Mouse (Mus musculus): Measurements from ENCODE around the gene Pim2. TPM values are rescaled to one million over a fixed set of nuclear protein-coding genes. Genes with fewer than 3 reads are reported as not detected.

The Pim2 gene
- polyA plus RNA-seq (2012; rRNA removed): 53.6 and 54.6 TPM in 2 replicates

- Histone ChIP-seq H3K36me3 (ENCODE audit: control insufficient read depth, insufficient read depth, low read length) (peaks cover 10% of the 10 kb centered on the region; the same call in 1 of the 2 replicates), H3K27ac (ENCODE audit: control insufficient read depth, insufficient read depth, low read length) (no peak within 1 kb of the TSS), H3K4me1 (replicated peaks; ENCODE audit: control insufficient read depth, insufficient read depth, low read length) (peaks cover 13% of the 10 kb centered on the region), H3K4me3 (ENCODE audit: control insufficient read depth, insufficient read depth, low read length) (peak within 1 kb of the TSS; percentile 78), H3K27me3 (ENCODE audit: control insufficient read depth, insufficient read depth, low read length) (no peaks in the 10 kb centered on the region)
- 1% methylated on average over 31 of the region's 38 CpGs for WGBS
- TF ChIP-seq CTCF (IDR thresholded peaks at IDR 0.05; ENCODE audit: borderline replicate concordance, control insufficient read depth, extremely low read depth, insufficient read depth, low read length, poor library complexity): no peak
- peak; percentile 72 for TF ChIP-seq POLR2A (IDR thresholded peaks at IDR 0.05; ENCODE audit: control insufficient read depth, extremely low read depth, insufficient read depth, low read length, poor library complexity)
- DNase-seq: peak; percentile 86
Observed at GRCm38 (mm10) chrX:7878007-7878419, at the start of gene Pim2. Pim2 (plus strand) TSS chrX:7878262.

GRCm38 (mm10) chrX:7837146-7837545 is 40.9 kb upstream of the Pim2 start:
- no peaks in the 10 kb centered on the region for H3K4me1 ChIP-seq (replicated peaks; ENCODE audit: control insufficient read depth, insufficient read depth, low read length)
- H3K36me3 ChIP-seq (ENCODE audit: control insufficient read depth, insufficient read depth, low read length): no peaks in the 10 kb centered on the region
- no peak overlapping the region for H3K4me3 ChIP-seq (ENCODE audit: control insufficient read depth, insufficient read depth, low read length)
- 92% methylated on average over 1 of the region's 1 CpGs for WGBS
- no peaks in the 10 kb centered on the region for H3K27me3 ChIP-seq (ENCODE audit: control insufficient read depth, insufficient read depth, low read length)
- DNase-seq: no peak
- H3K27ac ChIP-seq (ENCODE audit: control insufficient read depth, insufficient read depth, low read length): no peak overlapping the region
- no peak for TF ChIP-seq POLR2A (IDR thresholded peaks at IDR 0.05; ENCODE audit: control insufficient read depth, extremely low read depth, insufficient read depth, low read length, poor library complexity)
- TF ChIP-seq CTCF (IDR thresholded peaks at IDR 0.05; ENCODE audit: borderline replicate concordance, control insufficient read depth, extremely low read depth, insufficient read depth, low read length, poor library complexity): no peak

GRCm38 (mm10) chrX:7840842-7841162 is 37.3 kb upstream of the Pim2 start:
- Histone ChIP-seq H3K27me3 (ENCODE audit: control insufficient read depth, insufficient read depth, low read length) (no peaks in the 10 kb centered on the region), H3K36me3 (ENCODE audit: control insufficient read depth, insufficient read depth, low read length) (no peaks in the 10 kb centered on the region), H3K4me1 (replicated peaks; ENCODE audit: control insufficient read depth, insufficient read depth, low read length) (0 out of 2 replicates have a peak, but pooled peaks cover 8% of the 10 kb centered on the region), H3K27ac (ENCODE audit: control insufficient read depth, insufficient read depth, low read length) (no peak overlapping the region), H3K4me3 (ENCODE audit: control insufficient read depth, insufficient read depth, low read length) (no peak overlapping the region)
- TF ChIP-seq POLR2A (IDR thresholded peaks at IDR 0.05; ENCODE audit: control insufficient read depth, extremely low read depth, insufficient read depth, low read length, poor library complexity): no peak
- no peak for TF ChIP-seq CTCF (IDR thresholded peaks at IDR 0.05; ENCODE audit: borderline replicate concordance, control insufficient read depth, extremely low read depth, insufficient read depth, low read length, poor library complexity)
- 2% methylated on average over 7 of the region's 7 CpGs for WGBS
- DNase-seq: no peak

- Histone ChIP-seq H3K4me3 (ENCODE audit: control insufficient read depth, insufficient read depth, low read length) (peak within 1 kb of the TSS; percentile 96), H3K36me3 (ENCODE audit: control insufficient read depth, insufficient read depth, low read length) (no peaks in the 10 kb centered on the region), H3K4me1 (replicated peaks; ENCODE audit: control insufficient read depth, insufficient read depth, low read length) (0 out of 2 replicates have a peak, but pooled peaks cover 8% of the 10 kb centered on the region), H3K27me3 (ENCODE audit: control insufficient read depth, insufficient read depth, low read length) (no peaks in the 10 kb centered on the region), H3K27ac (ENCODE audit: control insufficient read depth, insufficient read depth, low read length) (peak within 1 kb of the TSS; percentile 89)
- TF ChIP-seq POLR2A (IDR thresholded peaks at IDR 0.05; ENCODE audit: control insufficient read depth, extremely low read depth, insufficient read depth, low read length, poor library complexity) (0 out of 2 replicates have a peak, but pooled peaks have one; percentile 34), CTCF (IDR thresholded peaks at IDR 0.05; ENCODE audit: borderline replicate concordance, control insufficient read depth, extremely low read depth, insufficient read depth, low read length, poor library complexity) (no peak)
- whole genome bisulfite sequencing: 2% methylated on average over 66 of the region's 74 CpGs
- DNase-seq: peak; percentile 93
Observed at GRCm38 (mm10) chrX:7841163-7842162, 36.6 kb upstream of the Pim2 start, which contains the start of gene Otud5. Otud5 (plus strand) TSS chrX:7841364.

GRCm38 (mm10) chrX:7842318-7842717 is 35.7 kb upstream of the Pim2 start:
- Histone ChIP-seq H3K36me3 (ENCODE audit: control insufficient read depth, insufficient read depth, low read length) (no peaks in the 10 kb centered on the region), H3K27me3 (ENCODE audit: control insufficient read depth, insufficient read depth, low read length) (no peaks in the 10 kb centered on the region), H3K27ac (ENCODE audit: control insufficient read depth, insufficient read depth, low read length) (no peak overlapping the region; the same call in 1 of the 2 replicates), H3K4me3 (ENCODE audit: control insufficient read depth, insufficient read depth, low read length) (peak overlapping the region; percentile 96), H3K4me1 (replicated peaks; ENCODE audit: control insufficient read depth, insufficient read depth, low read length) (0 out of 2 replicates have a peak, but pooled peaks cover 8% of the 10 kb centered on the region)
- 3% methylated on average over 36 of the region's 42 CpGs for WGBS
- DNase-seq: peak; percentile 19
- TF ChIP-seq POLR2A (IDR thresholded peaks at IDR 0.05; ENCODE audit: control insufficient read depth, extremely low read depth, insufficient read depth, low read length, poor library complexity) (no peak), CTCF (IDR thresholded peaks at IDR 0.05; ENCODE audit: borderline replicate concordance, control insufficient read depth, extremely low read depth, insufficient read depth, low read length, poor library complexity) (no peak)

GRCm38 (mm10) chrX:7847845-7848244 is 30.2 kb upstream of the Pim2 start:
- no peak overlapping the region for H3K4me3 ChIP-seq (ENCODE audit: control insufficient read depth, insufficient read depth, low read length)
- 89% methylated on average over 2 of the region's 2 CpGs for WGBS
- TF ChIP-seq POLR2A (IDR thresholded peaks at IDR 0.05; ENCODE audit: control insufficient read depth, extremely low read depth, insufficient read depth, low read length, poor library complexity): no peak
- no peak for TF ChIP-seq CTCF (IDR thresholded peaks at IDR 0.05; ENCODE audit: borderline replicate concordance, control insufficient read depth, extremely low read depth, insufficient read depth, low read length, poor library complexity)
- H3K36me3 ChIP-seq (ENCODE audit: control insufficient read depth, insufficient read depth, low read length): peaks cover 4% of the 10 kb centered on the region; the same call in 1 of the 2 replicates
- DNase-seq: no peak
- H3K27me3 ChIP-seq (ENCODE audit: control insufficient read depth, insufficient read depth, low read length): no peaks in the 10 kb centered on the region
- H3K27ac ChIP-seq (ENCODE audit: control insufficient read depth, insufficient read depth, low read length): no peak overlapping the region
- 0 out of 2 replicates have a peak, but pooled peaks cover 7% of the 10 kb centered on the region for H3K4me1 ChIP-seq (replicated peaks; ENCODE audit: control insufficient read depth, insufficient read depth, low read length)

Measured in thymus, adult 2 months (tissue).